Mouse (Mus musculus) E14TG2a.4 (cell line): ENCODE measurements at regions not wholly inside any gene's neighbourhood (a gene's known extent, or its start where the extent isn't known, plus 50 kb on each side); places are given as distances from the start of the nearest gene placed in this dataset.

Source experiments
- H3K27me3 ChIP-seq: 2 replicates; pipeline ENCODE4 v1.6.1; 2014; ENCODE audit warnings: low read length, control low read depth; ENCODE audit not compliant: insufficient read depth
- H3K36me3 ChIP-seq: 2 replicates; pipeline ENCODE4 v1.6.1; 2014; ENCODE audit warnings: low read length, control low read depth; ENCODE audit not compliant: insufficient read depth
- H3K4me1 ChIP-seq: replicated peaks from 2 replicates; pipeline ENCODE4 v1.6.1; 2014; ENCODE audit warnings: low read depth, low read length, control low read depth
- H3K4me3 ChIP-seq: replicated peaks from 2 replicates; pipeline ENCODE4 v1.5.1; 2014; ENCODE audit warnings: mild to moderate bottlenecking, low read length
- H3K9me3 ChIP-seq: 2 replicates; pipeline ENCODE4 v1.6.1; 2014; ENCODE audit warnings: low read length, control low read depth
- CTCF ChIP-seq: conservative IDR thresholded peaks from 2 replicates; pipeline ENCODE4 v1.5.1; 2014; ENCODE audit warnings: low read length
- NANOG ChIP-seq: IDR thresholded peaks from 2 replicates; pipeline ENCODE4 v1.6.1; 2014; ENCODE audit warnings: borderline replicate concordance, low read length, mixed read lengths
- POU5F1 ChIP-seq: IDR thresholded peaks from 2 replicates; pipeline ENCODE4 v1.6.1; 2014; ENCODE audit warnings: low read length, borderline replicate concordance

DNA sequence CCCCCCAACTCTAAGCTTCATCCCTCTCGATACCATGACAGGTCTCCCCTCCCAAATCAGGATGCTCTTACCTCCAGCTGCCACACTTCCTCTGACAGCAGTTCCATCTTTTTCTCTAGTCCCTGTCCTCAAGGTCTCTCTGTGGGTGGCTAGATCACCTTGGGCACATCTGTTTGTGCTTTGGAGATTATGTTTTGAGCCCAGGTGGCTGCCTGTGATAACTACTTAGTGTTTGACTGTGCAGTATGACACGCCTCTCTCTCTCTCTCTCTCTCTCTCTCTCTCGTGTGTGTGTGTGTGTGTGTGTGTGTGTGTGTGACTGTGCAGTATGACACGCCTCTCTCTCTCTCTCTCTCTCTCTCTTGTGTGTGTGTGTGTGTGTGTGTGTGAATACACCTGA lies 82.3 kb downstream of the Hif1an start:
- TF ChIP-seq NANOG: no peak
- no peak for TF ChIP-seq POU5F1
- no peak for TF ChIP-seq CTCF
- peaks cover 69% of the 10 kb centered on the region for H3K27me3 ChIP-seq
- H3K4me3 ChIP-seq: no peak overlapping the region
- H3K36me3 ChIP-seq: no peaks in the 10 kb centered on the region
- H3K9me3 ChIP-seq: peaks cover 3% of the 10 kb centered on the region; the same call in 1 of the 2 replicates
- H3K4me1 ChIP-seq: peaks cover 33% of the 10 kb centered on the region

DNA sequence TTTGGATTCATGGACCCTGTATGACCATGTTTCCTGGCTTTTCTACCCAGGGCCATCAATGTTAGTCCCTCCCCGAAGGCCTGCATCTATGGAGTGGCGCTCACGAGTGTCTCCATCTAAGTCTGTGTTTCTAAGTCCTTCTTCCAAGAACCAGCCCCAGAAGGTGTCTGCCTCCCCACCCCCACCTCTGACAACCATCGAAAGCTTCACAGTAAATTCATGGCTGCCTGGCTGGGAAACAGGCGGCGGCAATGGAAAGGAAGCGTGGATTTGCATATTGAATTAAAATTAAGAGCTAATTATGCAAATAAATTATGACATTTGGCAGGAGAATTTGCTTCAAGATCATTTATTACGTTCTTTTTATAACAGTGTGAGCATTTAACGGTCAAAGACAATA lies 83.9 kb downstream of the Hif1an start:
- TF ChIP-seq NANOG: no peak
- TF ChIP-seq CTCF: no peak
- TF ChIP-seq POU5F1: no peak

DNA sequence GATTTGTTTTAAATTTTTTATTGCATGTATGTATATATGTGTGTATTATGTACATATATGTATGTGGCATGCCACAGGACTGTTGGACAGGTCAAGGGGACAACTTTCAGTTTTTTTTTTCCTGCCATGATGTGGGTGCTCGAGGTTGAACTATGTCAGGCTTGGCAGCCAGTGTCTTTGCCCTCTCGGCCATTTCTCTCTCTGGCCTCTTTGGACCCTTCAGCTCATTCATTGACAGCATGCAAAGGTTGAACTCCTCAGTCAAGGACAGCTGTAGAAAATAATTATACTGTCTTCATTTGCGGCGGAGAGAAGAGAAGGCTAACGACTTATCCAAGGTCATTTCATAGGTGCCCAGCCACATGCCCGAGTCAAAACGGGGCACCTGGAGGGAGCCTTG lies 86.6 kb downstream of the Hif1an start:
- H3K36me3 ChIP-seq: no peaks in the 10 kb centered on the region
- peak overlapping the region; percentile 45; the same call in 1 of the 2 replicates for H3K4me3 ChIP-seq
- peaks cover 65% of the 10 kb centered on the region for H3K27me3 ChIP-seq
- no peaks in the 10 kb centered on the region for H3K9me3 ChIP-seq
- H3K4me1 ChIP-seq: peaks cover 29% of the 10 kb centered on the region
- TF ChIP-seq CTCF: no peak
- no peak for TF ChIP-seq NANOG
- TF ChIP-seq POU5F1: no peak

More for the DNA sequence above, 83.9 kb downstream of the Hif1an start:
- peaks cover 3% of the 10 kb centered on the region; the same call in 1 of the 2 replicates for H3K9me3 ChIP-seq
- peaks cover 69% of the 10 kb centered on the region for H3K27me3 ChIP-seq
- peaks cover 34% of the 10 kb centered on the region for H3K4me1 ChIP-seq
- H3K4me3 ChIP-seq: no peak overlapping the region
- H3K36me3 ChIP-seq: no peaks in the 10 kb centered on the region

- Histone ChIP-seq H3K4me3 (no peak overlapping the region), H3K4me1 (peaks cover 35% of the 10 kb centered on the region), H3K36me3 (no peaks in the 10 kb centered on the region), H3K27me3 (peaks cover 70% of the 10 kb centered on the region), H3K9me3 (no peaks in the 10 kb centered on the region)
- TF ChIP-seq CTCF: no peak
- no peak for TF ChIP-seq NANOG
- TF ChIP-seq POU5F1: no peak
These were observed 88.2 kb downstream of the Hif1an start for GRCm38 (mm10) chr19:44650841-44651240.

DNA sequence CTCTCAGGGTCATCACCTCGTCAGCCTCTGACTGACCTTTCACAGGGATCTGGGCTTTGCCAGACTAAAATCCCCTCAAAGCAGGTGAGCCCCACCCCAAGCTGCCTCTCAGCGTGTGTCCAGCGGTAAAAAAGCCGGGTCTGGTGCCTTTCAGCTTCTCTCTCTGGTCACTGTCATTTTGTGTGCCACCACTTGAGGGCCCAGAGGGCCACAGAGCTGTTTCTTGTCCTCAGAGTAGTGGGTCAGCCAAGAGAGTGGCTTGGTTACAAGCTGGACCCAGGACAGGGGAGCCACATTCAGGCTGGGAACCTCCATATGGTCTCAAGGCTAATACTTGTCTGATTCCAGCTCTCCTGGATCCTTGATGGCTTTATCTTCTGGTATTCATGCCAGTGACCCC lies 89.0 kb downstream of the Hif1an start:
- Histone ChIP-seq H3K27me3 (peaks cover 68% of the 10 kb centered on the region), H3K4me3 (no peak overlapping the region), H3K9me3 (no peaks in the 10 kb centered on the region), H3K4me1 (peaks cover 40% of the 10 kb centered on the region), H3K36me3 (no peaks in the 10 kb centered on the region)
- TF ChIP-seq POU5F1 (no peak), CTCF (no peak), NANOG (no peak)

DNA sequence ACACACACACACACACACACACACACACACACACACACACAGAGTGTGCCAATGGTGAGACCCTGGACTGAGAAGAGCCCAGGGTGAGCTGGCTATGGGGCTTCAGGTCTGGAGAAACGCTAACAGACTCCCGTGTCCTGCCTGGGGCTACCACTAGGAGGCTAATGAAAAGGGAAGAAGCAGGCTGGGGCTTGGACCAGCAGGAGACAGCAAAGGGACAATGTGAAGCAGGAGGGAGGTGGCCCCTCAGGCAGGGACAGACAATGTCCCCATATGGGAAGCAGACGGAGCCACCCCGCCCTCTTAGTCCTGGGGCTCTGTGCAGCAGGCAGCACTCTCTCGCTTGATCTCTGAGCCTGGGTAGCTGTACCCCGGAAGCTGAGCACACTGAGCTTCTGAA lies 93.1 kb downstream of the Hif1an start:
- Histone ChIP-seq H3K36me3 (no peaks in the 10 kb centered on the region), H3K9me3 (no peaks in the 10 kb centered on the region), H3K4me3 (no peak overlapping the region), H3K27me3 (peaks cover 42% of the 10 kb centered on the region), H3K4me1 (peaks cover 50% of the 10 kb centered on the region)
- peak; percentile 78 for TF ChIP-seq CTCF
- no peak for TF ChIP-seq NANOG
- TF ChIP-seq POU5F1: no peak

DNA sequence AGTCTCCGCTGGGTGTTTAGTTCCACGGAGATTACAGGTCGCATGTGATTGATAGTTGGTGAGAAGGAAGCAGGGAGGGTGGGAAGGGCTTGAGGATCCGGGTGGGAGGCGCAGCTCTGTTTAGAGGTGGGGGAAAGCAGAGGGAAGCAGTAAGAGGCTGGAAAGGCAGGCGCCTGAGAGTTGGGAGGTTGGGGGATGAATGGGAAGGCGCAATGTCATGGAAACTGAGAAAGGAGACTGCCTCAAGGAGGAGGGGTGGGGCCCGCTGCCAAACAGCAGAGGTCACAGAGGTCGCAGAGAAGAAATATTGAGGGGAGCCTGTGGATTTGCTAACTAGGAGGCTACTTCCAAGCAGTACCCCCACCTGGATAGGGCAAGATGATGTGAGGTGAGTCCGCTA lies 96.5 kb upstream of the Pax2 start:
- no peak overlapping the region for H3K4me3 ChIP-seq
- no peaks in the 10 kb centered on the region for H3K36me3 ChIP-seq
- H3K9me3 ChIP-seq: no peaks in the 10 kb centered on the region
- H3K4me1 ChIP-seq: peaks cover 41% of the 10 kb centered on the region
- TF ChIP-seq NANOG (no peak), POU5F1 (no peak), CTCF (no peak)
- H3K27me3 ChIP-seq: peaks cover 27% of the 10 kb centered on the region

DNA sequence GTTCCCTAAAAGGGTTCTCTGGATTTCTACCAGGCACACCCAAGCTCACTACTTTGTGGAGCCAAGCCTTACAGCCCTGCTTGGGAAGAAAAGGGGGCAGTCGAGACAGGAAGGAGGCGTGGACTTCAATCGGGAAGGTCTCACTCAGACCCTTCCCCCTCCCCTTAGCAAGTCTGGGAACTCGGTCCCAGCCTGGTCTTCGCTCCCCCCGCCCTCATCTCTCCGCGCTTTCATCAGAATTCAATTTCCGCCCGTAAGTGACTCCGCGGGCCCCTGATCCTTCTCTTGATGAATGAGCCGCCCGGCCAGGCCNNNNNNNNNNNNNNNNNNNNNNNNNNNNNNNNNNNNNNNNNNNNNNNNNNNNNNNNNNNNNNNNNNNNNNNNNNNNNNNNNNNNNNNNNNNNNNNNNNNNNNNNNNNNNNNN lies 86.3 kb upstream of the Pax2 start:
- TF ChIP-seq NANOG: no peak
- TF ChIP-seq POU5F1: no peak
- no peak for TF ChIP-seq CTCF
- H3K4me1 ChIP-seq: peaks cover 61% of the 10 kb centered on the region
- H3K36me3 ChIP-seq: no peaks in the 10 kb centered on the region
- no peaks in the 10 kb centered on the region for H3K9me3 ChIP-seq
- peaks cover 65% of the 10 kb centered on the region for H3K27me3 ChIP-seq
- H3K4me3 ChIP-seq: peak overlapping the region; percentile 72

- H3K4me3 ChIP-seq: peak overlapping the region; percentile 64
- no peaks in the 10 kb centered on the region for H3K9me3 ChIP-seq
- TF ChIP-seq NANOG: no peak
- TF ChIP-seq POU5F1: no peak
- TF ChIP-seq CTCF: no peak
- peaks cover 81% of the 10 kb centered on the region for H3K27me3 ChIP-seq
- no peaks in the 10 kb centered on the region for H3K36me3 ChIP-seq
- H3K4me1 ChIP-seq: peaks cover 62% of the 10 kb centered on the region
These were observed 81.1 kb upstream of the Pax2 start for GRCm38 (mm10) chr19:44674621-44675245.
